Mouse (Mus musculus) stomach, embryonic 16.5 days (tissue): ENCODE data around the gene Nrxn3. TPM values are rescaled to one million over a fixed set of nuclear protein-coding genes. Genes with fewer than 3 reads are reported as not detected.

Source experiments
- ATAC-seq: fragments of 200-750 bp; cut with Nextera tagmentation; 2 replicates; pipeline ENCODE4 v1.8.0; 2017; ENCODE audit warnings: moderate number of reproducible peaks, moderate TSS enrichment; ENCODE audit not compliant: insufficient read depth, low FRiP score
- H3K27ac ChIP-seq: fragments of 300-500 bp; sonication (generic); 2 replicates; pipeline ENCODE4 v1.5.1; 2014; ENCODE audit warnings: low read length
- H3K27me3 ChIP-seq: fragments of 300-500 bp; sonication (generic); 2 replicates; pipeline ENCODE4 v1.6.1; 2014; ENCODE audit warnings: low read length, control low read depth, mixed read lengths; ENCODE audit not compliant: control insufficient read depth, insufficient read depth
- H3K36me3 ChIP-seq: fragments of 300-500 bp; sonication (generic); 2 replicates; pipeline ENCODE4 v1.6.1; 2014; ENCODE audit warnings: low read length; ENCODE audit not compliant: control insufficient read depth, insufficient read depth
- H3K4me1 ChIP-seq: fragments of 300-500 bp; sonication (generic); 2 replicates; pipeline ENCODE4 v1.6.1; 2014; ENCODE audit warnings: low read length, control low read depth, mixed read lengths; ENCODE audit not compliant: control insufficient read depth, insufficient read depth
- H3K4me2 ChIP-seq: fragments of 300-500 bp; sonication (generic); 2 replicates; pipeline ENCODE4 v1.6.1; 2014; ENCODE audit warnings: low read depth, low read length, mixed read lengths
- H3K4me3 ChIP-seq: fragments of 300-500 bp; sonication (generic); replicated peaks from 2 replicates; pipeline ENCODE4 v1.5.1; 2014; ENCODE audit warnings: mild to moderate bottlenecking, low read length
- H3K9ac ChIP-seq: fragments of 300-500 bp; sonication (generic); 2 replicates; pipeline ENCODE4 v1.6.1; 2014; ENCODE audit warnings: low read length
- H3K9me3 ChIP-seq: fragments of 300-500 bp; sonication (generic); replicated peaks from 2 replicates; pipeline ENCODE4 v1.6.1; 2016; ENCODE audit warnings: low read length, control low read depth; ENCODE audit not compliant: control insufficient read depth
- WGBS: fragments of 180-500 bp; shearing (Covaris S2); extraction: QIAGEN DNeasy Blood & Tissue Kit; methylation state at CpG from one replicate; pipeline ENCODE4 v1.1.7; 2014; 5-methylcytosine and 5-hydroxymethylcytosine counted together
- polyA plus RNA-seq: library from polyadenylated mRNA; unstranded; fragments of >200 nt; fragmentation: Nextera tagmentation; extraction: Ambion mirVana; gene quantifications from 2 replicates; pipeline ENCODE4 v1.2.1, GENCODE M21; 2015

Gene Nrxn3
- polyA plus RNA-seq, 1 experiment from 2014 or later = 2.2 TPM

DNA sequence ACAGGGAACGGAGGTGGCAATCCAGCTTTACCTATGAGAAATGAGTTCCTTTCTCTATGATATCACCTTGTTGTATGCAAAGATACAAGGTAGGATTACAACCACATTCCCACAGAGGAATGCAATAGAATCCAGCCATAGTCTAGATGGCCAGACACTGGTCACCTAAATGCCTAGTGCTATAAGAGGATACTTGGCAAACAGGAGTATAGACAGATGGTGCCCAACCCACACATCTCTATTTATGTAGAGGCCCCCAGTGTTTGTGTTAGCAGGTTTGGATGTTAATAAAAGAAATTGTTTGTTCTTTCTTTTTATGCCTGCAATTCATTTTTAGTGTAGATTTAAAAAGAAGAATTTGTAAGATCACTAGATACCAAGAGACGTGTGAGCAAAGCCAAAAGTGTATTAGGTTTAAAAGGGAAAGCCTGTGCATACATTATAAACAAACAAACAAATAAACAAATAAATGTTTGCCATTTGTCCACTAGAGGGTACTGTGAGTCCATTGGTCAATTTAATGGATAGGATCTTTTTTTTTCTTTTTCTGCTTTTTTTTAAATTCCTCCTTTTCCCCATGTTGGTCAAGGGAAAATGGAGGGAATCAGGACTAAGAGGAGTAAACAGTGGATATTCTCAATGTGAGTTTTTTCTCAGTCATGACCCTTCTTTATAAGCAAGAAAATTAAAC is 832.2 kb downstream of the Nrxn3 start:
- no peak overlapping the region for H3K9ac ChIP-seq
- no peak overlapping the region for H3K27ac ChIP-seq
- H3K4me2 ChIP-seq = no peak overlapping the region
- no peaks in the 10 kb centered on the region for H3K9me3 ChIP-seq
- WGBS = 72% methylated on average over 2 of the region's 2 CpGs
- ATAC-seq = no peak
- no peak overlapping the region for H3K4me3 ChIP-seq
- H3K27me3 ChIP-seq = no peaks in the 10 kb centered on the region
- H3K36me3 ChIP-seq = no peaks in the 10 kb centered on the region
- no peaks in the 10 kb centered on the region for H3K4me1 ChIP-seq

DNA sequence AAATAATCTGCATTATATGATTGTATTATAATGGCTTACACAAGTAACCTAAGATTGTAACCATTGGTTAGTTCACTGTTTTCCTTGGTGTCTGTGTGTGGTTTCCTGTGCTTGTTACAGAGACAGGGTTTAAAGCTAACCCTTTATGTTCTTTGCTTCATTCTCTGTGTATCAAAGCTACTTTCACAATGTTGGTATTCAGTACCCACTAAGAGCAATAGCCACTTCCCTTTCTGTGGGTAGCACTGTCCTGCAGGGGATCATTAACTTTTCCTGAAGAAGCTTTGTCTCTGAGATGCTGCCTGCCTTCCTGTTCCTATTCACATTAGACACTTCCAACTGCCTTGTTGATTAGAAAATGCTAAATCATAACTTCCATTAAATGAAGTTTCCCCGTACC is 836.2 kb downstream of the Nrxn3 start:
- H3K4me3 ChIP-seq = no peak overlapping the region
- H3K9me3 ChIP-seq = no peaks in the 10 kb centered on the region
- no peak overlapping the region for H3K27ac ChIP-seq
- WGBS = 85% methylated on average over 1 of the region's 1 CpGs
- H3K4me2 ChIP-seq = no peak overlapping the region
- H3K4me1 ChIP-seq = no peaks in the 10 kb centered on the region
- H3K27me3 ChIP-seq = no peaks in the 10 kb centered on the region
- ATAC-seq = no peak
- no peak overlapping the region for H3K9ac ChIP-seq
- no peaks in the 10 kb centered on the region for H3K36me3 ChIP-seq

DNA sequence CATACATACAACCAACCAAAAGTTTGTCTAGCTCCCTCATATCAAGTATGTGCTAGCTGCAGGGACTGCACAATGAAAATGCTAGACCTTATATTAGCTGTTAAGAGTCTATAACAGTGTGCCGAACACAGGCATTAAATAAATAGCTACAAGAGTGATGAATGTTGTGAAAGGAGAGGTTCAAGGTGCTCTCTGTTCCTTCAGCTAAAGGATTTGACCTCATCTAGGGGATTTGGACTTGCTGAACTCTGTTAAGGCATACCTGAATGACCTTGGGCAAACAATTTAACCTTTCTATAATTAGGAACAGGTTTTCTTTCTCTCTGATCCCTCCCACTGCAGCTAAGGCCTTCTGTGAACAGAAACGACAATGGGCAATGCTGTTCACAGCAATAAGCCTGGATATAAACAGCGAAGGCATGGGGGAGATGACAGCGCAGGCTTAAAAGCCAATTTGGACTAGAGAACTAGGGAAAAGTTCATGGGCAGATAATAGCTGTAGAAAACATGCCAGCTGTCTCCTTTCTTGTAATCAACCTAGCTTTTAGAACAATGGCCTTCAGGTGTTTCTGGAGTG is 839.4 kb downstream of the Nrxn3 start:
- WGBS = 48% methylated on average over 4 of the region's 4 CpGs
- Histone ChIP-seq H3K9me3 (no peaks in the 10 kb centered on the region), H3K9ac (no peak overlapping the region), H3K27me3 (no peaks in the 10 kb centered on the region), H3K4me3 (no peak overlapping the region), H3K4me1 (no peaks in the 10 kb centered on the region), H3K27ac (no peak overlapping the region), H3K36me3 (no peaks in the 10 kb centered on the region), H3K4me2 (no peak overlapping the region)
- ATAC-seq = no peak

- no peak for ATAC-seq
- 48% methylated on average over 6 of the region's 6 CpGs for WGBS
- no peaks in the 10 kb centered on the region for H3K4me1 ChIP-seq
These were observed 846.2 kb downstream of the Nrxn3 start for GRCm38 (mm10) chr12:89568723-89569377.

DNA sequence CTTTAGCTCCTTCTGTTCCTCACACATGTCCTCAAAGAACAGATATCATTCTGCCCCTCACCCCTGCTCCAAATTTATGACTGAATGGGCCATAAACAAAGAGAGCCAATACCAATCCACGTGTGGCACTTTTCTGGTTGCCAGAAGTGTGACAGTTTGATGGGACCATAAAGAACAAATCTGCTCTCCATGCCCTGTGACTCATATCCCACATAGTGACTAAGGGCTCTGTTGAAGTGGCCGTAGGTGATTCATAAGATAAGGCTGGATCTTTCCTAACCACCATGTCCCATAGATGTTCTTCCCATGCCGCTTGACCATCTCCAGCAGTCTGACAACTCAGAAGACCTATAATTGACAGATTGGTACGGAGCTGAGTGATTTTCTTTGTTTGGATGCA is 869.8 kb downstream of the Nrxn3 start:
- H3K36me3 ChIP-seq = no peaks in the 10 kb centered on the region
- no peaks in the 10 kb centered on the region for H3K27me3 ChIP-seq
- no peak overlapping the region for H3K4me3 ChIP-seq
- 79% methylated on average over 4 of the region's 4 CpGs for WGBS
- no peak overlapping the region for H3K9ac ChIP-seq
- no peak overlapping the region for H3K27ac ChIP-seq
- H3K9me3 ChIP-seq = no peaks in the 10 kb centered on the region
- no peaks in the 10 kb centered on the region for H3K4me1 ChIP-seq
- H3K4me2 ChIP-seq = no peak overlapping the region
- ATAC-seq = no peak

More at GRCm38 (mm10) chr12:89568723-89569377, 846.2 kb downstream of the Nrxn3 start:
- Histone ChIP-seq H3K36me3 (no peaks in the 10 kb centered on the region), H3K27me3 (no peaks in the 10 kb centered on the region), H3K27ac (no peak overlapping the region), H3K4me3 (no peak overlapping the region), H3K9ac (no peak overlapping the region), H3K4me2 (no peak overlapping the region), H3K9me3 (no peaks in the 10 kb centered on the region)

GRCm38 (mm10) chr12:89613670-89614069 is 891.0 kb downstream of the Nrxn3 start:
- WGBS = 82% methylated on average over 2 of the region's 2 CpGs
- Histone ChIP-seq H3K27ac (no peak overlapping the region), H3K9me3 (no peaks in the 10 kb centered on the region), H3K36me3 (no peaks in the 10 kb centered on the region), H3K4me2 (no peak overlapping the region), H3K27me3 (no peaks in the 10 kb centered on the region), H3K4me3 (no peak overlapping the region), H3K4me1 (no peaks in the 10 kb centered on the region), H3K9ac (no peak overlapping the region)
- ATAC-seq = no peak

GRCm38 (mm10) chr12:89625746-89626145 is 903.1 kb downstream of the Nrxn3 start:
- no peak overlapping the region for H3K4me2 ChIP-seq
- 60% methylated on average over 4 of the region's 4 CpGs for WGBS
- no peak for ATAC-seq
- H3K9me3 ChIP-seq = no peaks in the 10 kb centered on the region
- H3K9ac ChIP-seq = no peak overlapping the region
- no peaks in the 10 kb centered on the region for H3K27me3 ChIP-seq
- no peak overlapping the region for H3K27ac ChIP-seq
- no peaks in the 10 kb centered on the region for H3K36me3 ChIP-seq
- H3K4me1 ChIP-seq = no peaks in the 10 kb centered on the region; the same call in 1 of the 2 replicates
- no peak overlapping the region for H3K4me3 ChIP-seq

DNA sequence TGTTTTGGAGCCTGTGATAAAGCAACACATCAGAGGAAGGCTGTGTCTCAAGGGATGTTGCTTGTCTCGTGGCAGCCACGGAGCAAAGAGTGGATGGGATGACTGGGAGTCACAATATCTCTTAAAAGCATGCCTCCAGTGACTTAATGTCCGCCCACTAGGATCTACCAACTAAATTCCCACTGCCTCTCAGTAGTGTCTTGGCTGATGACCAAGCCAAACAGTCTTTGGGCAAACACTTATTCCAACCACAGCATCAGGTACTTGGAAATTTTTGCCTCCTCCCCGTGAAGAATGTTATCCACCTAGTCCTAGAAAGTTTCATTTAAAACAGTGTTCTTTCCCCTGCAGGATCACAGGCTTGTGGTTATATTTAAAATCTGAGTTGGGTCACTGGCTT is 917.4 kb downstream of the Nrxn3 start:
- Histone ChIP-seq H3K27ac (no peak overlapping the region), H3K9me3 (no peaks in the 10 kb centered on the region), H3K36me3 (no peaks in the 10 kb centered on the region), H3K9ac (no peak overlapping the region), H3K4me2 (no peak overlapping the region), H3K27me3 (no peaks in the 10 kb centered on the region), H3K4me1 (no peaks in the 10 kb centered on the region), H3K4me3 (no peak overlapping the region)
- no peak for ATAC-seq
- WGBS = 77% methylated on average over 4 of the region's 4 CpGs

GRCm38 (mm10) chr12:89641460-89641859 is 918.8 kb downstream of the Nrxn3 start:
- WGBS = 7% methylated on average over 1 of the region's 1 CpGs
- Histone ChIP-seq H3K9me3 (no peaks in the 10 kb centered on the region), H3K27me3 (no peaks in the 10 kb centered on the region), H3K4me1 (no peaks in the 10 kb centered on the region), H3K36me3 (no peaks in the 10 kb centered on the region), H3K27ac (no peak overlapping the region), H3K4me3 (no peak overlapping the region), H3K4me2 (no peak overlapping the region), H3K9ac (no peak overlapping the region)
- ATAC-seq = no peak
